Mouse (Mus musculus) layer of hippocampus, adult 18-20 months (tissue): ENCODE measurements at regions not wholly inside any gene's neighbourhood (a gene's known extent, or its start where the extent isn't known, plus 50 kb on each side); places are given as distances from the start of the nearest gene placed in this dataset.
A peak's percentile ranks its signal among the peaks of the same experiment; 100 is the strongest.

Source experiments
- DNase-seq, 2 experiments: peaks; one replicate each; pipeline ENCODE4 v3.0.0; 2022; ENCODE audit warnings: low spot score in 2 of 2

DNA sequence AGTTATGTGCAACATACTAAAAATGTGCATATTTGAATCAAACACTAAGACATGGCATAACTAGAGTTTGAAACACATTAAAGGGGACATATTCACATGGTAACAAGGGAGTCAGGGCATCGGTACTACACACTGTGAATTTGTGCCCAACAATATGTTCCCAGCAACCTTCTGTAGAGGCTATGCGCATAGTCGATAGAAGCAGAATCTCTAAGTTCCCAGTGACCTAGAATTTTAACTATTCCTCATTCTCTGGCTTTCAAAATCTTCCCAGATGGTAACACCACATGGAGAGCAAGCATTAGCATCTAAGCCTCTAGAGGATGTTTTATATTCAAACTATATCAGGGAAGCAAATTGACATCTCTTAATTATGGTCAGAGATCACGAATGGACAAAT lies 1614.7 kb downstream of the Stim2 start:
- peak; percentile 1 to 42 for DNase-seq
